Mouse (Mus musculus): ENCODE results near the gene Gpc5. TPM values are rescaled to one million over a fixed set of nuclear protein-coding genes. Genes with fewer than 3 reads are reported as not detected.

Gene Gpc5
- polyA plus RNA-seq, 1 experiment: not detected

DNA sequence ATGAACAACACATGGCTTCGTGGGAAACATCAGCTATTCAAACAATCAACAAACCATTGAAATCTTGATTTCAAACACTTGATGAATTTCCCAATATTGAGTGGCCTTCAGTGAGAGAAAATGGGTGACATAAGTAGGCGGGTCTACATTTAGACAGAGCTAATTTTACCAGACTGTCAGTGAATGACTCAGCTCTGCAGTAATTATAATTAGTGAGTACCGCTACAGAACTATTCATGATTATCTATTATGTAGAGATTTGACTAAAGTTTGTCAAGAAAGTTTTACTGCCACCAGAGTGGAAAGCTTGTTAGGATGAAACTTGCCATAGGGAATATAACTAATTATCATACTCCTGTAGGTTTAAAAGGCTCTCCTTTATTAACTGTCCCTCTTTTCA lies 1323.5 kb downstream of the Gpc5 start:
- Histone ChIP-seq H3K27me3 (ENCODE audit: control insufficient read depth, insufficient read depth, low read length) (no peaks in the 10 kb centered on the region), H3K4me3 (ENCODE audit: low read depth, low read length) (no peak overlapping the region), H3K4me1 (ENCODE audit: control insufficient read depth, insufficient read depth, insufficient read length, low read length) (no peaks in the 10 kb centered on the region), H3K36me3 (ENCODE audit: control insufficient read depth, insufficient read depth, low read length) (no peaks in the 10 kb centered on the region), H3K27ac (ENCODE audit: insufficient read depth, low read depth, low read length) (no peak overlapping the region)
- 66% methylated on average over 3 of the region's 3 CpGs for WGBS
- TF ChIP-seq CTCF (IDR thresholded peaks at IDR 0.05; ENCODE audit: extremely low read depth, insufficient read length, insufficient replicate concordance, low read depth, low read length): no peak
- TF ChIP-seq POLR2A (IDR thresholded peaks at IDR 0.05; ENCODE audit: low read depth, low read length): no peak

DNA sequence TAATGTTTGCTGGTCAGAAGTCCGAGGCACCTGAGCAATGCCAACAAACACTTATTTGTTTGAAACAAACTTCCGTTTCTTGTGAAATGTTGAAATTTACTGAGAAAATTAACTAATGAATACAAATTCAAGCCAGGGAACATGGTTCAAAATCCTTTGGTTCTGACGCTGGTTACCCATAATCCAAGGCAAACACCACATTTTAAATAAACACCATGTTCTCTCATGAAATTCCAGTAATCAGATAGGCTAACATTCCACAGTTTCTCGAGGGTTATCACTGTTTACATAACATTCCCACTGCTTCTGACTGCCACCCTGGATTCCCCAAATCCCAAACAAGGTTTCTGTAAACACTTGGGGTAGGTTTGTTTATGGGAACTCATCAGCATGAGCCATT lies 1356.2 kb downstream of the Gpc5 start:
- 18% methylated on average over 4 of the region's 4 CpGs for WGBS
- TF ChIP-seq POLR2A (IDR thresholded peaks at IDR 0.05; ENCODE audit: low read depth, low read length): no peak
- TF ChIP-seq CTCF (IDR thresholded peaks at IDR 0.05; ENCODE audit: extremely low read depth, insufficient read length, insufficient replicate concordance, low read depth, low read length): no peak
- no peaks in the 10 kb centered on the region for H3K27me3 ChIP-seq (ENCODE audit: control insufficient read depth, insufficient read depth, low read length)
- H3K4me3 ChIP-seq (ENCODE audit: low read depth, low read length): no peak overlapping the region
- no peaks in the 10 kb centered on the region for H3K36me3 ChIP-seq (ENCODE audit: control insufficient read depth, insufficient read depth, low read length)
- H3K4me1 ChIP-seq (ENCODE audit: control insufficient read depth, insufficient read depth, insufficient read length, low read length): no peaks in the 10 kb centered on the region
- no peak overlapping the region for H3K27ac ChIP-seq (ENCODE audit: insufficient read depth, low read depth, low read length)

DNA sequence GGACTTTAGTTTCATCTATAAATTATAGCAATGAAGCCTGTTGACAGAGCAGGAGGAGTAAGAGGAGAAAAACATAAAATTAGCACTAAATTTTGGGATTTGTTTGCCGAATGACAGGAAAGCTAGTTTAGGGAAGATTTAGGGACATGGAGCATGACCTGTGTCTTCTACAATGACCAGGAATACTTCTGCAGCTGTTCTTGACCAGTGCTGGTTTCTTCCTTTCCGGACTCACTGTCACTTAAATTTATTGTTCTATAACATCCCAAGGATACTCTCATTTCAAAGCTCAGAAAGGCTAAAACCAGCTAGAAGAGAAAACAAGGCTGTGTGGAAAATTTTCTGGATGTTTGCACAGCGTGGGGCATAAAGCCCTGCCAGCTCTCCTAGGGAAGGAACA lies 1361.3 kb downstream of the Gpc5 start:
- WGBS: 73% methylated on average over 3 of the region's 3 CpGs
- TF ChIP-seq POLR2A (IDR thresholded peaks at IDR 0.05; ENCODE audit: low read depth, low read length) (no peak), CTCF (IDR thresholded peaks at IDR 0.05; ENCODE audit: extremely low read depth, insufficient read length, insufficient replicate concordance, low read depth, low read length) (no peak)
- no peaks in the 10 kb centered on the region for H3K27me3 ChIP-seq (ENCODE audit: control insufficient read depth, insufficient read depth, low read length)
- H3K27ac ChIP-seq (ENCODE audit: insufficient read depth, low read depth, low read length): no peak overlapping the region
- no peaks in the 10 kb centered on the region for H3K36me3 ChIP-seq (ENCODE audit: control insufficient read depth, insufficient read depth, low read length)
- no peaks in the 10 kb centered on the region for H3K4me1 ChIP-seq (ENCODE audit: control insufficient read depth, insufficient read depth, insufficient read length, low read length)
- H3K4me3 ChIP-seq (ENCODE audit: low read depth, low read length): no peak overlapping the region

DNA sequence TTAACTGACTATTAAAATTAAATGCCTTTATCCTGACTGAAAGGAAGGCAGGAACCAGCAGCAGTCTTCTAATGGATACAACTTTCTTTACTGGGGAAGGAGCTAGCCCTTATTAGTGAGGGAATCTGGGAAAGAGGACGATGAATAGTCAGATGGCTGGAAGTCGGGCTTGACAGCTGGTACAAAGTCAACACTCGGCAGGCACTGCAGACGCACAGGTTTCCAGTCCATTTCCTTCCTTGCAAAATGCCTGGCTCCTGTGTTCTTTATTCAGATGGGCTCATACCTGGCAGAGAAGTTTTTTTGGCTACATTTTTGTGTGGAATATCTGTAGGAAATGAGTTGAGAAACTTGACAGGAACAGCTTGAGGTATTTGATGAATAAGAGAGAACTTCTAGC lies 1364.2 kb downstream of the Gpc5 start:
- Histone ChIP-seq H3K27me3 (ENCODE audit: control insufficient read depth, insufficient read depth, low read length) (no peaks in the 10 kb centered on the region), H3K36me3 (ENCODE audit: control insufficient read depth, insufficient read depth, low read length) (no peaks in the 10 kb centered on the region), H3K4me3 (ENCODE audit: low read depth, low read length) (no peak overlapping the region), H3K27ac (ENCODE audit: insufficient read depth, low read depth, low read length) (no peak overlapping the region), H3K4me1 (ENCODE audit: control insufficient read depth, insufficient read depth, insufficient read length, low read length) (no peaks in the 10 kb centered on the region)
- WGBS: 40% methylated on average over 4 of the region's 4 CpGs
- TF ChIP-seq CTCF (IDR thresholded peaks at IDR 0.05; ENCODE audit: extremely low read depth, insufficient read length, insufficient replicate concordance, low read depth, low read length) (no peak), POLR2A (IDR thresholded peaks at IDR 0.05; ENCODE audit: low read depth, low read length) (no peak)

DNA sequence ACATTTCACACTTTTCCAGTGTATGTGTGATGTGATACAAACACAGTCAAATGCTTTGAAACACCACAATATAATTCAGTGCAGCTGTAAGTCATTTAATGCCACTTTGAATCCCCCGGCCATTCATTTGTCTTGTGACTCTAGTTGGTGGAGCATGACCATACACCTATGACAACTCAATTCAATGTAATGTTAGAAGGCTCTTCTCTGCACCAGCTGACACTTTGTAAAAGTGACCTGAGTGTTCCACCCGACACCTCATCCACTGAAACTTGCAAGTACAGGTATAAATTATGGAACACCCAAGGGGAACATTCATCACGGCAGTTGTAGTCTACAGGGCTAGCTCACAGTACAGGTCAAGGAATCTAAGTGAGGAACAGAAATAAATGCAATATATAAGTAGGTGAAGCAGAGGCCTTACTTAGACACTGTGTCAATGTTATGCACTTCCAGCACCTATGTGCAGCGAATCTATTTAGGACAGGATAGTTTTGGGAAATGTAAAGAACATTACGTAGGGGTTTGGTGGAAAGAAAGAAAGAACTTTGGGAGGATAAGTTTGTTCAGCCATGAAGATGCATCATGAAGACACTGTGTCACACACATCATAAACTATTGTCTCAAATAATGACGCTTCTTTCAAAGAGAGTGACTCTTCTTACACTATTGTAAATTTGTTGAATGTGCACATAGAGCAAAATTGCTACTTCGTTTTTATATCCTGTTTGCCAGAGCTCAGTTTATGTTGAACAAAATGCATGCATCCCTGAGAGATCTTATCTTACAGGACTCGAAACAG lies 1381.6 kb downstream of the Gpc5 start:
- H3K4me3 ChIP-seq (ENCODE audit: low read depth, low read length): no peak overlapping the region
- no peak overlapping the region for H3K27ac ChIP-seq (ENCODE audit: insufficient read depth, low read depth, low read length)
- no peaks in the 10 kb centered on the region for H3K36me3 ChIP-seq (ENCODE audit: control insufficient read depth, insufficient read depth, low read length)
- no peaks in the 10 kb centered on the region for H3K27me3 ChIP-seq (ENCODE audit: control insufficient read depth, insufficient read depth, low read length)
- TF ChIP-seq CTCF (IDR thresholded peaks at IDR 0.05; ENCODE audit: extremely low read depth, insufficient read length, insufficient replicate concordance, low read depth, low read length) (no peak), POLR2A (IDR thresholded peaks at IDR 0.05; ENCODE audit: low read depth, low read length) (no peak)
- H3K4me1 ChIP-seq (ENCODE audit: control insufficient read depth, insufficient read depth, insufficient read length, low read length): no peaks in the 10 kb centered on the region
- WGBS: 85% methylated on average over 8 of the region's 8 CpGs

DNA sequence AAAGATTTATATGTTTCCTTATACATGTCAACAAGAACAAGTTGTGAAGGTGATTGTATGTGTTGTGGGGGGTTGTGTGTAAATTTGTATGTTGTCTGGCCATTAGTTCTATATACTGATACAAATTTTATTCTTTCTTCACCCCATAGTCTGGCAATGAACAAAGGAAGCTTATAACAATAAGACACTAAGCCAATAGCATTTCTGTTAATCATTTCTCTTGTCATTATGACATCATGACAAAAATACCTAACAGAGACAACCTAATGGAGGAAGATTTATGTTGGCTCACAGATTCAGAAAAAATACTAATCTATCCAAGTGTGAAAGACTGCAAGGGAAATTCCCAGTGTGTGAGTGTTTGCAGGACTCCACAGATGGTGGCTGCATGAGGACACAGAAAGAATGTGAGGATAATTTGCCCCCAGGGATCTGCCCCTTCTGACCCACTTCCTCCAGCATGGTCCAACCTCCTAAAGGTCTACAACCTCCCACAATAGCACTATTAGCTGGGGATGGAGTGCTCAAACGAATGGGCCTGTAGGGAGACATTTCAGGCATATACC lies 1402.4 kb downstream of the Gpc5 start:
- 29% methylated on average over 1 of the region's 1 CpGs for WGBS
- Histone ChIP-seq H3K4me3 (ENCODE audit: low read depth, low read length) (no peak overlapping the region), H3K27me3 (ENCODE audit: control insufficient read depth, insufficient read depth, low read length) (no peaks in the 10 kb centered on the region), H3K4me1 (ENCODE audit: control insufficient read depth, insufficient read depth, insufficient read length, low read length) (no peaks in the 10 kb centered on the region), H3K36me3 (ENCODE audit: control insufficient read depth, insufficient read depth, low read length) (no peaks in the 10 kb centered on the region), H3K27ac (ENCODE audit: insufficient read depth, low read depth, low read length) (no peak overlapping the region)
- no peak for TF ChIP-seq CTCF (IDR thresholded peaks at IDR 0.05; ENCODE audit: extremely low read depth, insufficient read length, insufficient replicate concordance, low read depth, low read length)
- TF ChIP-seq POLR2A (IDR thresholded peaks at IDR 0.05; ENCODE audit: low read depth, low read length): no peak

DNA sequence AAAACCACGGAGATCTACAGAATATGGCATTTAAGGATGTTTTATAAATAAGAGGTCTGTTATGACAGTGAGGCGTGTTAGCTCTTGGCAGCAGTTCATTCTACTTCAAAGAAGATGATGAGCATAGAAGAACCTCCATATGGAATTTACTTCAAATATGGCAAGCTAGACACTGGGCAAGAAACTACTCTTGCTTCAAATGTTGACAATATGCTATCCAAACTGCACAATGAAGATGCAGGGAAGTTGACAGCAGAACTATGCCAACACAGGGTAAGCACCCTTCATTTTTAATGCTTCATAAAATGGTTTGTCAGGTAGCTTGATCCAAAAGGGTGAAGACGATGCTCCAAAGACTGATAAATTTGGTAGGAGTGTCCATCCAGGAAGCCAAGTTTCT lies 1446.2 kb downstream of the Gpc5 start:
- no peak overlapping the region for H3K4me3 ChIP-seq (ENCODE audit: low read depth, low read length)
- H3K27me3 ChIP-seq (ENCODE audit: control insufficient read depth, insufficient read depth, low read length): no peaks in the 10 kb centered on the region
- 75% methylated on average over 3 of the region's 3 CpGs for WGBS
- no peaks in the 10 kb centered on the region for H3K36me3 ChIP-seq (ENCODE audit: control insufficient read depth, insufficient read depth, low read length)
- no peak overlapping the region for H3K27ac ChIP-seq (ENCODE audit: insufficient read depth, low read depth, low read length)
- no peaks in the 10 kb centered on the region for H3K4me1 ChIP-seq (ENCODE audit: control insufficient read depth, insufficient read depth, insufficient read length, low read length)
- TF ChIP-seq CTCF (IDR thresholded peaks at IDR 0.05; ENCODE audit: extremely low read depth, insufficient read length, insufficient replicate concordance, low read depth, low read length) (no peak), POLR2A (IDR thresholded peaks at IDR 0.05; ENCODE audit: low read depth, low read length) (no peak)
